Mouse (Mus musculus): ENCODE measurements around the gene Cdcp1. TPM values are rescaled to one million over a fixed set of nuclear protein-coding genes. Genes with fewer than 3 reads are reported as not detected.

The Cdcp1 gene
- polyA plus RNA-seq (2015; fragmentation: Nextera tagmentation; extraction: Ambion mirVana) = 0.39 and 2.4 TPM in 2 replicates

GRCm38 (mm10) chr9:123215621-123216440, at the start of gene Cdcp1:
Gene Cdcp1, minus strand, starts transcription at chr9:123216038.
- peak within 1 kb of the TSS; percentile 44 for H3K4me3 ChIP-seq
- H3K36me3 ChIP-seq = no peaks in the 10 kb centered on the region
- 0 out of 2 replicates have a peak, but pooled peaks have one; percentile 39 for ATAC-seq (replicated peaks; ENCODE audit: insufficient number of reproducible peaks, insufficient read depth, low FRiP score, low read depth)
- peaks cover 20% of the 10 kb centered on the region for H3K4me1 ChIP-seq (replicated peaks)
- no peak within 1 kb of the TSS for H3K27ac ChIP-seq
- H3K4me2 ChIP-seq = peak within 1 kb of the TSS; percentile 66
- H3K9me3 ChIP-seq (replicated peaks) = no peaks in the 10 kb centered on the region
- peak within 1 kb of the TSS; percentile 34; the same call in 1 of the 2 replicates for H3K9ac ChIP-seq
- WGBS = 8% methylated on average over 45 of the region's 45 CpGs
- H3K27me3 ChIP-seq = peaks cover 10% of the 10 kb centered on the region; the same call in 1 of the 2 replicates

GRCm38 (mm10) chr9:123260611-123261021, 44.8 kb upstream of the Cdcp1 start, which contains the start of gene Tmem158:
Gene Tmem158, minus strand, starts transcription at chr9:123260764.
- Histone ChIP-seq H3K9ac (peak within 1 kb of the TSS; percentile 63), H3K4me2 (peak within 1 kb of the TSS; percentile 98), H3K27ac (peak within 1 kb of the TSS; percentile 47), H3K4me1 (replicated peaks) (peaks cover 16% of the 10 kb centered on the region), H3K4me3 (peak within 1 kb of the TSS; percentile 79), H3K36me3 (no peaks in the 10 kb centered on the region), H3K9me3 (replicated peaks) (no peaks in the 10 kb centered on the region), H3K27me3 (peaks cover 26% of the 10 kb centered on the region)
- ATAC-seq (replicated peaks; ENCODE audit: insufficient number of reproducible peaks, insufficient read depth, low FRiP score, low read depth) = peak; percentile 86
- under 1% methylated on average over 40 of the region's 40 CpGs for WGBS

- WGBS = under 1% methylated on average over 91 of the region's 92 CpGs
- Histone ChIP-seq H3K9me3 (replicated peaks) (no peaks in the 10 kb centered on the region), H3K27ac (peak overlapping the region; percentile 47), H3K9ac (peak overlapping the region; percentile 63), H3K4me1 (replicated peaks) (peaks cover 16% of the 10 kb centered on the region), H3K27me3 (peaks cover 26% of the 10 kb centered on the region), H3K36me3 (no peaks in the 10 kb centered on the region), H3K4me3 (peak overlapping the region; percentile 79), H3K4me2 (peak overlapping the region; percentile 98)
- peak; percentile 54 for ATAC-seq (replicated peaks; ENCODE audit: insufficient number of reproducible peaks, insufficient read depth, low FRiP score, low read depth)
Observed at GRCm38 (mm10) chr9:123259896-123260610, 44.2 kb upstream of the Cdcp1 start.

- ATAC-seq (replicated peaks; ENCODE audit: insufficient number of reproducible peaks, insufficient read depth, low FRiP score, low read depth) = peak; percentile 80; the same call in 1 of the 2 replicates
- Histone ChIP-seq H3K27me3 (peaks cover 26% of the 10 kb centered on the region), H3K4me1 (replicated peaks) (peaks cover 16% of the 10 kb centered on the region), H3K9ac (peak overlapping the region; percentile 63), H3K27ac (no peak overlapping the region), H3K4me3 (peak overlapping the region; percentile 79), H3K9me3 (replicated peaks) (no peaks in the 10 kb centered on the region), H3K36me3 (no peaks in the 10 kb centered on the region), H3K4me2 (peak overlapping the region; percentile 98)
- WGBS = 1% methylated on average over 45 of the region's 45 CpGs
Observed at GRCm38 (mm10) chr9:123259461-123259895, 43.6 kb upstream of the Cdcp1 start.

- H3K27me3 ChIP-seq = peaks cover 22% of the 10 kb centered on the region
- no peaks in the 10 kb centered on the region for H3K36me3 ChIP-seq
- H3K9me3 ChIP-seq (replicated peaks) = no peaks in the 10 kb centered on the region
- H3K27ac ChIP-seq = no peak overlapping the region
- 38% methylated on average over 10 of the region's 10 CpGs for WGBS
- ATAC-seq (replicated peaks; ENCODE audit: insufficient number of reproducible peaks, insufficient read depth, low FRiP score, low read depth) = no peak
- H3K4me3 ChIP-seq = no peak overlapping the region; the same call in 1 of the 2 replicates
- H3K4me1 ChIP-seq (replicated peaks) = peaks cover 16% of the 10 kb centered on the region
- H3K9ac ChIP-seq = no peak overlapping the region
- H3K4me2 ChIP-seq = 0 out of 2 replicates have a peak overlapping the region, but pooled peaks have one; percentile 9
Observed at GRCm38 (mm10) chr9:123258796-123259195, 43.0 kb upstream of the Cdcp1 start.

GRCm38 (mm10) chr9:123255736-123256135, 39.9 kb upstream of the Cdcp1 start:
- no peak for ATAC-seq (replicated peaks; ENCODE audit: insufficient number of reproducible peaks, insufficient read depth, low FRiP score, low read depth)
- H3K4me1 ChIP-seq (replicated peaks) = peaks cover 13% of the 10 kb centered on the region
- H3K9ac ChIP-seq = no peak overlapping the region
- no peak overlapping the region for H3K4me3 ChIP-seq
- no peaks in the 10 kb centered on the region for H3K9me3 ChIP-seq (replicated peaks)
- H3K36me3 ChIP-seq = no peaks in the 10 kb centered on the region
- WGBS = 77% methylated on average over 3 of the region's 3 CpGs
- H3K27me3 ChIP-seq = peaks cover 22% of the 10 kb centered on the region
- H3K4me2 ChIP-seq = no peak overlapping the region
- no peak overlapping the region for H3K27ac ChIP-seq

GRCm38 (mm10) chr9:123247992-123248391, 32.2 kb upstream of the Cdcp1 start:
- H3K9ac ChIP-seq = no peak overlapping the region
- 58% methylated on average over 1 of the region's 1 CpGs for WGBS
- H3K4me1 ChIP-seq (replicated peaks) = no peaks in the 10 kb centered on the region
- no peaks in the 10 kb centered on the region for H3K9me3 ChIP-seq (replicated peaks)
- ATAC-seq (replicated peaks; ENCODE audit: insufficient number of reproducible peaks, insufficient read depth, low FRiP score, low read depth) = no peak
- H3K27me3 ChIP-seq = no peaks in the 10 kb centered on the region
- no peak overlapping the region for H3K4me2 ChIP-seq
- no peak overlapping the region for H3K27ac ChIP-seq
- H3K36me3 ChIP-seq = no peaks in the 10 kb centered on the region
- H3K4me3 ChIP-seq = no peak overlapping the region

GRCm38 (mm10) chr9:123245146-123245545, 29.3 kb upstream of the Cdcp1 start:
- 75% methylated on average over 4 of the region's 4 CpGs for WGBS

GRCm38 (mm10) chr9:123243988-123244387, 28.1 kb upstream of the Cdcp1 start:
- Histone ChIP-seq H3K4me1 (replicated peaks) (no peaks in the 10 kb centered on the region), H3K27ac (no peak overlapping the region), H3K27me3 (no peaks in the 10 kb centered on the region), H3K9ac (no peak overlapping the region), H3K9me3 (replicated peaks) (no peaks in the 10 kb centered on the region), H3K36me3 (no peaks in the 10 kb centered on the region), H3K4me3 (no peak overlapping the region), H3K4me2 (no peak overlapping the region)
- 44% methylated on average over 10 of the region's 10 CpGs for WGBS
- ATAC-seq (replicated peaks; ENCODE audit: insufficient number of reproducible peaks, insufficient read depth, low FRiP score, low read depth) = no peak

More at GRCm38 (mm10) chr9:123245146-123245545, 29.3 kb upstream of the Cdcp1 start:
- Histone ChIP-seq H3K4me3 (no peak overlapping the region), H3K4me1 (replicated peaks) (no peaks in the 10 kb centered on the region), H3K9me3 (replicated peaks) (no peaks in the 10 kb centered on the region), H3K27me3 (no peaks in the 10 kb centered on the region), H3K4me2 (no peak overlapping the region), H3K9ac (no peak overlapping the region), H3K36me3 (no peaks in the 10 kb centered on the region), H3K27ac (no peak overlapping the region)
- no peak for ATAC-seq (replicated peaks; ENCODE audit: insufficient number of reproducible peaks, insufficient read depth, low FRiP score, low read depth)

GRCm38 (mm10) chr9:123241191-123241590, 25.4 kb upstream of the Cdcp1 start:
- Histone ChIP-seq H3K4me3 (no peak overlapping the region), H3K4me1 (replicated peaks) (peaks cover 11% of the 10 kb centered on the region), H3K9me3 (replicated peaks) (no peaks in the 10 kb centered on the region), H3K4me2 (no peak overlapping the region), H3K9ac (no peak overlapping the region), H3K27ac (no peak overlapping the region), H3K27me3 (no peaks in the 10 kb centered on the region), H3K36me3 (no peaks in the 10 kb centered on the region)
- no peak for ATAC-seq (replicated peaks; ENCODE audit: insufficient number of reproducible peaks, insufficient read depth, low FRiP score, low read depth)
- 91% methylated on average over 5 of the region's 5 CpGs for whole genome bisulfite sequencing

- 81% methylated on average over 2 of the region's 2 CpGs for WGBS
- Histone ChIP-seq H3K4me2 (no peak overlapping the region), H3K27ac (no peak overlapping the region), H3K9me3 (replicated peaks) (no peaks in the 10 kb centered on the region), H3K9ac (no peak overlapping the region), H3K4me1 (replicated peaks) (peaks cover 11% of the 10 kb centered on the region), H3K27me3 (no peaks in the 10 kb centered on the region), H3K36me3 (no peaks in the 10 kb centered on the region), H3K4me3 (no peak overlapping the region)
- ATAC-seq (replicated peaks; ENCODE audit: insufficient number of reproducible peaks, insufficient read depth, low FRiP score, low read depth) = no peak
Observed at GRCm38 (mm10) chr9:123240751-123241150, 24.9 kb upstream of the Cdcp1 start.

All from heart, embryonic 15.5 days (tissue).